Mouse (Mus musculus) brain, embryonic 14.5 days (tissue): ENCODE measurements around the gene Tcea2. TPM values are rescaled to one million over a fixed set of nuclear protein-coding genes. Genes with fewer than 3 reads are reported as not detected.

Experiments
- DNase-seq: peaks from one replicate; pipeline ENCODE4 v3.0.0-alpha.2; 2011; ENCODE audit warnings: low read depth
- CTCF ChIP-seq: fragments of 200-500 bp; IDR thresholded peaks from 2 replicates; pipeline ENCODE4 v1.5.1; 2012; ENCODE audit warnings: inconsistent platforms, mild to moderate bottlenecking, moderate library complexity, borderline replicate concordance; ENCODE audit not compliant: insufficient read depth, insufficient read length; ENCODE audit errors: extremely low read depth
- POLR2A ChIP-seq: fragments of 200-500 bp; IDR thresholded peaks from 2 replicates; pipeline ENCODE4 v1.6.1; 2012; ENCODE audit warnings: mild to moderate bottlenecking, inconsistent platforms, borderline replicate concordance; ENCODE audit not compliant: poor library complexity, insufficient read depth, insufficient read length, severe bottlenecking; ENCODE audit errors: extremely low read depth
- polyA plus RNA-seq: library from polyadenylated mRNA; depleted of rRNA; stranded (reverse); fragments of >200 nt; gene quantifications from 2 replicates; pipeline ENCODE4 v1.2.3, GENCODE M21; 2012

Gene Tcea2
- polyA plus RNA-seq, 1 experiment, result 55.9 TPM

- DNase-seq, result peak; percentile 92
- TF ChIP-seq POLR2A (peak; percentile 70), CTCF (no peak)
These were observed 13.5 kb downstream of the Tcea2 start, which contains the start of gene Rgs19 for GRCm38 (mm10) chr2:181693339-181694280. Rgs19 (minus strand) TSS chr2:181693977.

- no peak for DNase-seq
- TF ChIP-seq CTCF (no peak), POLR2A (no peak)
These were observed 14.5 kb downstream of the Tcea2 start for GRCm38 (mm10) chr2:181694581-181694980.

- DNase-seq, result no peak
- TF ChIP-seq CTCF (no peak), POLR2A (no peak)
These were observed 15.7 kb downstream of the Tcea2 start for GRCm38 (mm10) chr2:181695776-181696175.

- TF ChIP-seq POLR2A (no peak), CTCF (no peak)
- no peak for DNase-seq
These were observed 16.8 kb downstream of the Tcea2 start for GRCm38 (mm10) chr2:181696801-181697420.

- TF ChIP-seq POLR2A (no peak), CTCF (no peak)
- no peak for DNase-seq
These were observed 18.1 kb downstream of the Tcea2 start, which contains the start of gene Lkaaear1 for GRCm38 (mm10) chr2:181698241-181698640. Lkaaear1 (minus strand) TSS chr2:181698442.

- DNase-seq, result peak; percentile 43
- TF ChIP-seq POLR2A, result no peak
- peak; percentile 48; the same call in 1 of the 2 replicates for TF ChIP-seq CTCF
These were observed 26.6 kb downstream of the Tcea2 start for GRCm38 (mm10) chr2:181706668-181707067.

- peak; percentile 92 for DNase-seq
- TF ChIP-seq POLR2A (no peak), CTCF (no peak)
These were observed 33.6 kb downstream of the Tcea2 start for GRCm38 (mm10) chr2:181713749-181714148.

GRCm38 (mm10) chr2:181714903-181715326, 34.8 kb downstream of the Tcea2 start, which contains the start of gene Oprl1:
Oprl1 (plus strand) TSS chr2:181715016.
- TF ChIP-seq POLR2A (0 out of 2 replicates have a peak, but pooled peaks have one; percentile 17), CTCF (no peak)
- peak; percentile 92 for DNase-seq

- TF ChIP-seq POLR2A (no peak), CTCF (no peak)
These were observed 35.3 kb downstream of the Tcea2 start for GRCm38 (mm10) chr2:181715382-181715781.

GRCm38 (mm10) chr2:181716991-181717390, 36.9 kb downstream of the Tcea2 start:
- no peak for TF ChIP-seq POLR2A
- TF ChIP-seq CTCF, result no peak

More at GRCm38 (mm10) chr2:181715382-181715781, 35.3 kb downstream of the Tcea2 start:
- DNase-seq, result no peak

GRCm38 (mm10) chr2:181720061-181720460, 40.0 kb downstream of the Tcea2 start:
- TF ChIP-seq CTCF (no peak), POLR2A (no peak)
- DNase-seq, result no peak

More at GRCm38 (mm10) chr2:181716991-181717390, 36.9 kb downstream of the Tcea2 start:
- DNase-seq, result peak; percentile 23

GRCm38 (mm10) chr2:181721200-181721599, 41.1 kb downstream of the Tcea2 start:
- no peak for TF ChIP-seq CTCF
- no peak for TF ChIP-seq POLR2A

GRCm38 (mm10) chr2:181722213-181722612, 42.1 kb downstream of the Tcea2 start:
- TF ChIP-seq CTCF, result peak; percentile 84
- TF ChIP-seq POLR2A, result no peak
- peak; percentile 81 for DNase-seq

More at GRCm38 (mm10) chr2:181721200-181721599, 41.1 kb downstream of the Tcea2 start:
- no peak for DNase-seq
